Mouse (Mus musculus): ENCODE measurements around the gene Zfp655. TPM values are rescaled to one million over a fixed set of nuclear protein-coding genes. Genes with fewer than 3 reads are reported as not detected.
"Not testable (repeated sequence)": the region's sequence is repeated elsewhere in the genome, so short reads cannot be mapped to it uniquely, and the experiment has no call there.

The Zfp655 gene
- polyA plus RNA-seq, 1 experiment, result 8.6 TPM

DNA sequence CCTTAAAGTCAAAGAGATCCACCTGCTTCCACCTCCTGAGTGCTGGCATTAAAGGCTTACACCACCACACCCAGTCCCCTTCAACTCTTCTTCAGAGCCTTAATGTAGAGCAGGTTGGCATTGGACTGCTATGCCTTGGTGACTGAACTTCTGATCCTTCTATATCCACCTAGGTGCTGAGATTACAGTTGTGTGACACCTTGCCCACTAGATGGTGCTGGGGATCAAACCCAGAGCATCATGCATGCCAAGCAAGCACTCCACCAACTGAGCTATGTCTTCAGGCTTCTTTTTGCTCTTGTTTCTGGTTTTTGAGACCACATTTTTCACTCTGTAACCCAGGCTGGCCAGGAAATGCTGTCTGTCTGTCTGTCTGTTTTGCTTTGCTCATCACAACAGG, 3.1 kb downstream of the Zfp655 start:
- peaks cover 47% of the 10 kb centered on the region for H3K36me3 ChIP-seq (ENCODE audit: control insufficient read depth, insufficient read depth, low read length)
- H3K27ac ChIP-seq (ENCODE audit: insufficient read depth, low read depth, low read length), result no peak overlapping the region

DNA sequence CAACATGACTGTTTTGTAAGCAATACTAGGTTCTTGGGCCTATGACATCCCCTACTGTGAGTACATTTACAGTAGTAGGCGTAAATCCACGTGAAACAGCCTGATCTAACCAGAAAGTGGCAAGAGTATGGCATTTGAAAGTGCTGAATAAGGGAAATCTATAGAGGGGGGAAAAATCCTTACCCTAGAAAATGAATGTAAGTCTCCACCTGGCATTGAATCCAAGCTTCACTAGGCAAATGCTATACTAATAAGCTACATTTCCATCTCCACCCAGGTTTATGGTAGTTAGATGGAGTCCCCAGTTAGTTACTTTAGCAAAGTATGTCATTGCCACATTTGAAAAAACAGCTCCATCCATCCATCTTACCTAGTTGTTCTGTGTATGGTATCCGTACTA, 18.0 kb downstream of the Zfp655 start:
- WGBS, result 94% methylated on average over 3 of the region's 3 CpGs
- no peaks in the 10 kb centered on the region for H3K27me3 ChIP-seq (ENCODE audit: control insufficient read depth, insufficient read depth, low read length)
- H3K36me3 ChIP-seq (ENCODE audit: control insufficient read depth, insufficient read depth, low read length), result peaks cover 37% of the 10 kb centered on the region
- H3K27ac ChIP-seq (ENCODE audit: insufficient read depth, low read depth, low read length), result no peak overlapping the region
- TF ChIP-seq CTCF (IDR thresholded peaks at IDR 0.05; ENCODE audit: extremely low read depth, insufficient read length, insufficient replicate concordance, low read depth, low read length) (no peak), POLR2A (IDR thresholded peaks at IDR 0.05; ENCODE audit: low read depth, low read length) (no peak)
- 0 out of 2 replicates have a peak, but pooled peaks cover 1% of the 10 kb centered on the region for H3K4me1 ChIP-seq (ENCODE audit: control insufficient read depth, insufficient read depth, insufficient read length, low read length)
- no peak overlapping the region for H3K4me3 ChIP-seq (ENCODE audit: low read depth, low read length)

More for the DNA sequence above, 3.1 kb downstream of the Zfp655 start:
- TF ChIP-seq CTCF (IDR thresholded peaks at IDR 0.05; ENCODE audit: extremely low read depth, insufficient read length, insufficient replicate concordance, low read depth, low read length) (peak; percentile 46; the same call in 1 of the 2 replicates), POLR2A (IDR thresholded peaks at IDR 0.05; ENCODE audit: low read depth, low read length) (no peak)
- Histone ChIP-seq H3K4me1 (ENCODE audit: control insufficient read depth, insufficient read depth, insufficient read length, low read length) (no peaks in the 10 kb centered on the region; the same call in 1 of the 2 replicates), H3K4me3 (ENCODE audit: low read depth, low read length) (no peak overlapping the region), H3K27me3 (ENCODE audit: control insufficient read depth, insufficient read depth, low read length) (no peaks in the 10 kb centered on the region)

DNA sequence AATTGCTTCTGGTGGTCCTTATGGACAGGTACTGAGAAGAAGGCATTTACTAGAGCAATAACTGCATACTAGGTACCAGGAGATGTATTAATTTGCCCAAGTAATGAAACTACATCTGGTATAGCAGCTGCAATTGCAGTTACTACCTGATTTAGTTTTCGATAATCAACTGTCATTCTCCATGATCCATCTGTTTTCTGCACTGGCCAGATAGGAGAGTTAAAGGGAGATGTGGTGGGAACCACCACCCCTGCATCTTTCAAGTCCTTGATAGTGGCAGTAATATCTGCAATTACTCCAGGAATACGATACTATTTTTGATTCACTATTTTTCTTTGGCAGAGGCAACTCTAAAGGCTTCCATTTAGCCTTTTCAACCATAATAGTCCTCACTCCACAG, 42.1 kb downstream of the Zfp655 start:
- not testable (repeated sequence) for H3K27ac ChIP-seq (ENCODE audit: insufficient read depth, low read depth, low read length); H3K4me1 ChIP-seq (ENCODE audit: control insufficient read depth, insufficient read depth, insufficient read length, low read length); H3K36me3 ChIP-seq (ENCODE audit: control insufficient read depth, insufficient read depth, low read length); H3K4me3 ChIP-seq (ENCODE audit: low read depth, low read length); H3K27me3 ChIP-seq (ENCODE audit: control insufficient read depth, insufficient read depth, low read length)
- WGBS, result 85% methylated on average over 2 of the region's 2 CpGs

DNA sequence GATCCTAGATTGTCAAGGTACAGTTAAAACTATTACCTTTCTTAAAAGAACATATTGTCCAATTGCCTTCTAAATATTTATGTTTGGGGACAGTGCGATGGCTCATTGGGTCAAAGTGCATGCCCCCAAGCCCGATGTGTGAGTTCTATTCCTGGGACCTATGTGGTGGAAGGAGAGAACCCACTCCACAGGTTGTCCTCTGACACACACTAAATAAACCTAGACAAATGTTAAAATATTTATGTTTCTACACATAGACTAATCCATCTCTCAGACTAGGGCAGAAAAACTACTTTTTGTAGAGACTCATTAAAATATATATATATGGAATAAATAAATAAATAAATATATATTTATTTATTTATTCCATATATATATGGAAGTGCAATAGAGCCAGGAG, 48.4 kb downstream of the Zfp655 start:
- no peaks in the 10 kb centered on the region for H3K27me3 ChIP-seq (ENCODE audit: control insufficient read depth, insufficient read depth, low read length)

DNA sequence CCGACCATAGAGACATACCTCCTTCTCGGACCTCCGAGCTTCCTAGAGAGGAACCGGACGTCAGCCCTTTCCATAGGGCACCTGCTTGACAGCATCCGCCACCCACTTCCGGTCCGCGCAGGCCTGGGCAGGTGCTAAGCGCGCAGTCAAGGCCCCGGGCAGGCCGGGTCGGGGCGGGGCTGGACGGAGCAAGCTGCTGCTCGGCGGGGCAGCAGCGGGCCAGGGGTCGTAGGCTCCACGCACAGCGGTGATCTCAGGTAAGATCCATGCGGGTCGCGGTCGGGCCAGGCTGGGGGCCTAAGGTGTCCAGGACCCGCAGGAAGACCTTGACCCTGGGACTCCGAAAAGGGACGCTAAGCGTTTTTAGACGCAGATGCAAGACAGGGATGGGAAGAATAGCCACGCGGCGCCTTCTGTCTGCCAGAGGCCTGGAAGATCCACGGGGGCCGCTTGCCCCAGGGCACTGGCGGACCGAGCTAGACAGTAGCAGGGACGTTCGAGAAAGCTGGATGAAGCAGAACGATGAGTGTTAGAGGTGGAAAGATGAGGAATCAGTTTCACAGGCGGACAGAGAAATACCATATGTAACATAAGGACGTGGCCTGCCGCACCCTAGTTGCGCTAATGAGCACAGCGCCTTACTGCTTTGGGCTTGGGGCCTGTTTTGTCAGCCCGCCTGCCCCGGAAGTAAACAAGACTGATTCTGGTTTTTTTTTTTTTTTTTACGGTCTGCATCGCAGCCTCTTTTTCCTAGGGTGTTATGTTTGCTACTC, 49.0 kb downstream of the Zfp655 start, which contains the start of gene Zscan25:
TSS of gene Zscan25 (plus strand) at position 130 of the 773 bp plus-strand sequence.
- Histone ChIP-seq H3K4me1 (ENCODE audit: control insufficient read depth, insufficient read depth, insufficient read length, low read length) (no peaks in the 10 kb centered on the region), H3K27ac (ENCODE audit: insufficient read depth, low read depth, low read length) (peak within 1 kb of the TSS; percentile 84), H3K4me3 (ENCODE audit: low read depth, low read length) (peak within 1 kb of the TSS; percentile 91), H3K36me3 (ENCODE audit: control insufficient read depth, insufficient read depth, low read length) (peaks cover 16% of the 10 kb centered on the region), H3K27me3 (ENCODE audit: control insufficient read depth, insufficient read depth, low read length) (no peaks in the 10 kb centered on the region)
- TF ChIP-seq CTCF (IDR thresholded peaks at IDR 0.05; ENCODE audit: extremely low read depth, insufficient read length, insufficient replicate concordance, low read depth, low read length), result no peak
- peak; percentile 83 for TF ChIP-seq POLR2A (IDR thresholded peaks at IDR 0.05; ENCODE audit: low read depth, low read length)
- WGBS, result under 1% methylated on average over 50 of the region's 50 CpGs

More for the DNA sequence above, 48.4 kb downstream of the Zfp655 start:
- no peak overlapping the region for H3K4me3 ChIP-seq (ENCODE audit: low read depth, low read length)
- H3K36me3 ChIP-seq (ENCODE audit: control insufficient read depth, insufficient read depth, low read length), result peaks cover 12% of the 10 kb centered on the region
- TF ChIP-seq POLR2A (IDR thresholded peaks at IDR 0.05; ENCODE audit: low read depth, low read length) (no peak), CTCF (IDR thresholded peaks at IDR 0.05; ENCODE audit: extremely low read depth, insufficient read length, insufficient replicate concordance, low read depth, low read length) (no peak)
- H3K27ac ChIP-seq (ENCODE audit: insufficient read depth, low read depth, low read length), result no peak overlapping the region
- H3K4me1 ChIP-seq (ENCODE audit: control insufficient read depth, insufficient read depth, insufficient read length, low read length), result no peaks in the 10 kb centered on the region
- 88% methylated on average over 2 of the region's 2 CpGs for WGBS

DNA sequence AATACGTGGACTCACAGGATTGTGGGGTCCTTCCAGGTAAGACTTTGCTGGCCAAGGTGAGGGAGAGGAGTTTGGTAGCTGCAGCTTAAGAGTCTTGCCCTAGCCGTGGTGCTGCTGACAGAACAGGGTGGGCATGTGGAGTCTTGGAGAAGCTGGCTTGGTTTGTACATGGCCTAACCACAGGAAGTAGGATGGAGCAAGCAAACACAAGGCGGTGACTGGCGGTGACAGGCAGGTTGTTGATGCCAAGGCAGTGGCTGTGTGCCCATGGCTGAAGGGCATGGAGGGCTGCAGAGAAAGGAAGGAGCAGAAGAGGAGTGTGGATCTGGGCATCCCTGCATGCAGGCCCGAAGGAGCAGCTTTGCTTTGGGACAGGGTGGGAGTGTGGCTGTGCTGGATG, 56.9 kb downstream of the Zfp655 start:
- 89% methylated on average over 5 of the region's 5 CpGs for WGBS
- peaks cover 68% of the 10 kb centered on the region for H3K36me3 ChIP-seq (ENCODE audit: control insufficient read depth, insufficient read depth, low read length)
- TF ChIP-seq POLR2A (IDR thresholded peaks at IDR 0.05; ENCODE audit: low read depth, low read length), result no peak
- TF ChIP-seq CTCF (IDR thresholded peaks at IDR 0.05; ENCODE audit: extremely low read depth, insufficient read length, insufficient replicate concordance, low read depth, low read length), result no peak

DNA sequence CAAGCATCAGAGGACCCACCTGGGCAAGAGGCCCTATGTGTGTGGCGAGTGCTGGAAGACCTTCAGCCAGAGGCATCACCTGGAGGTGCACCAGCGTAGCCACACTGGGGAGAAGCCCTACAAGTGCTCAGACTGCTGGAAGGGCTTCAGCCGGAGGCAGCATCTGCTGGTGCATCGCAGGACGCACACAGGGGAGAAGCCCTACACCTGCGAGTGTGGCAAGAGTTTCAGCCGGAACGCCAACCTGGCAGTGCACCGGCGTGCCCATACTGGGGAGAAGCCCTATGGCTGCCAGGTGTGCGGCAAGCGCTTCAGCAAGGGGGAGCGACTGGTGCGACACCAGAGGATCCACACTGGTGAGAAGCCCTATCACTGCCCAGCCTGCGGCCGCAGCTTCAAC, 59.2 kb downstream of the Zfp655 start:
- no peaks in the 10 kb centered on the region for H3K4me1 ChIP-seq (ENCODE audit: control insufficient read depth, insufficient read depth, insufficient read length, low read length)
- H3K36me3 ChIP-seq (ENCODE audit: control insufficient read depth, insufficient read depth, low read length), result peaks cover 56% of the 10 kb centered on the region
- H3K27ac ChIP-seq (ENCODE audit: insufficient read depth, low read depth, low read length), result no peak overlapping the region
- no peaks in the 10 kb centered on the region for H3K27me3 ChIP-seq (ENCODE audit: control insufficient read depth, insufficient read depth, low read length)
- WGBS, result 96% methylated on average over 16 of the region's 16 CpGs
- no peak overlapping the region for H3K4me3 ChIP-seq (ENCODE audit: low read depth, low read length)
- TF ChIP-seq POLR2A (IDR thresholded peaks at IDR 0.05; ENCODE audit: low read depth, low read length) (no peak), CTCF (IDR thresholded peaks at IDR 0.05; ENCODE audit: extremely low read depth, insufficient read length, insufficient replicate concordance, low read depth, low read length) (no peak)

More for the DNA sequence above, 56.9 kb downstream of the Zfp655 start:
- no peaks in the 10 kb centered on the region for H3K27me3 ChIP-seq (ENCODE audit: control insufficient read depth, insufficient read depth, low read length)
- no peak overlapping the region for H3K4me3 ChIP-seq (ENCODE audit: low read depth, low read length)
- no peak overlapping the region for H3K27ac ChIP-seq (ENCODE audit: insufficient read depth, low read depth, low read length)
- H3K4me1 ChIP-seq (ENCODE audit: control insufficient read depth, insufficient read depth, insufficient read length, low read length), result no peaks in the 10 kb centered on the region

Measured in small intestine, adult 2 months (tissue).